Mouse (Mus musculus) bone marrow macrophage, adult 2 months (primary cell): ENCODE data around the gene Nudt14.

ENCODE experiments used
- CTCF ChIP-seq: IDR thresholded peaks from 2 replicates; pipeline ENCODE4 v1.5.1; 2012; ENCODE audit warnings: low read depth, mild to moderate bottlenecking, low read length, moderate library complexity
- POLR2A ChIP-seq: IDR thresholded peaks from 2 replicates; pipeline ENCODE4 v1.6.1; 2012; ENCODE audit warnings: mild to moderate bottlenecking, low read depth, low read length, borderline replicate concordance

GRCm38 (mm10) chr12:112950040-112950760 lies 8.3 kb upstream of the Nudt14 start:
- no peak for TF ChIP-seq CTCF
- no peak for TF ChIP-seq POLR2A
